Comparison of ENCODE assay signal across 21 mouse cellular contexts in genomic region chr6:142703441-142703930, GRCm38 (mm10). TPM values are rescaled to one million over a fixed set of nuclear protein-coding genes. Genes with fewer than 3 reads are reported as not detected.
DNase-seq lines count a peak whose midpoint lies in the region; ATAC-seq and TF ChIP-seq lines count a peak whose summit lies in the region.
"Had no signal": no experiment of that assay in that cellular context is flagged by ENCODE, and none has a peak within 500 bp of the region (broad histone marks: within the 10 kb centered on the region; RNA-seq: fewer than 3 reads in every experiment).

No protein-coding gene starts in this region.

- H3K9me3 ChIP-seq in heart, embryonic 13.5 days, result no peaks in the 10 kb centered on the region
- no peaks in the 10 kb centered on the region for H3K9me3 ChIP-seq in heart, embryonic 11.5 days (replicated peaks; ENCODE audit: control insufficient read depth, low read length)
- H3K9me3 ChIP-seq in lung, embryonic 16.5 days (ENCODE audit: control insufficient read depth, low read length), result no peaks in the 10 kb centered on the region
- H3K9me3 ChIP-seq in lung, postnatal 0 days (ENCODE audit: low read length), result no peaks in the 10 kb centered on the region
- H3K9me3 ChIP-seq in stomach, postnatal 0 days (ENCODE audit: control insufficient read depth, low read length), result no peaks in the 10 kb centered on the region
- H3K9me3 ChIP-seq: forebrain, embryonic 12.5 days; hindbrain, embryonic 15.5 days; limb, embryonic 10.5 days; stomach, embryonic 15.5 days had no signal

- peak; percentile 34 for DNase-seq in adrenal gland, adult 2 months
- DNase-seq in adrenal gland, adult 18-20 months (ENCODE audit: low spot score in 2 of 2), result no peak
- DNase-seq in lung, postnatal 0 days (ENCODE audit: low spot score), result no peak
- DNase-seq in stomach, postnatal 0 days (ENCODE audit: low spot score), result no peak
- DNase-seq in right cerebral cortex, postnatal 36 days (ENCODE audit: low spot score in 2 of 2), result no peak
- DNase-seq: lung, adult 2 months; midbrain, embryonic 14.5 days; thymus, postnatal 14 days had no signal

- ATAC-seq in heart, embryonic 13.5 days (ENCODE audit: extremely low read depth, insufficient number of reproducible peaks, low FRiP score, low TSS enrichment), result no peak
- no peak for ATAC-seq in heart, embryonic 11.5 days (replicated peaks; ENCODE audit: insufficient number of reproducible peaks, low FRiP score, low TSS enrichment)
- no peak for ATAC-seq in lung, embryonic 16.5 days (ENCODE audit: low read depth)
- no peak for ATAC-seq in lung, postnatal 0 days
- ATAC-seq in stomach, postnatal 0 days (ENCODE audit: low FRiP score, low TSS enrichment), result no peak
- ATAC-seq: intestine, postnatal 0 days had no signal

- no peak overlapping the region for H3K27ac ChIP-seq in heart, embryonic 13.5 days (replicated peaks)
- H3K27ac ChIP-seq in heart, embryonic 11.5 days (ENCODE audit: low read depth, low read length), result no peak overlapping the region
- no peak overlapping the region for H3K27ac ChIP-seq in lung, embryonic 16.5 days (ENCODE audit: low read length)
- H3K27ac ChIP-seq in lung, postnatal 0 days (ENCODE audit: low read length), result no peak overlapping the region
- H3K27ac ChIP-seq in stomach, postnatal 0 days (replicated peaks), result no peak overlapping the region
- H3K27ac ChIP-seq: forebrain, embryonic 12.5 days; hindbrain, embryonic 15.5 days; kidney, postnatal 0 days; limb, embryonic 10.5 days; stomach, embryonic 15.5 days had no signal

- TF ChIP-seq EP300 in lung, postnatal 0 days (IDR thresholded peaks at IDR 0.05), result no peak
- no peak for TF ChIP-seq EP300 in stomach, postnatal 0 days (optimal IDR thresholded peaks at IDR 0.05)

- peak overlapping the region; percentile 5; the same call in 1 of the 2 replicates for H3K4me2 ChIP-seq in heart, embryonic 13.5 days
- no peak overlapping the region for H3K4me2 ChIP-seq in heart, embryonic 11.5 days
- no peak overlapping the region for H3K4me2 ChIP-seq in lung, embryonic 16.5 days (ENCODE audit: low read depth, low read length)
- H3K4me2 ChIP-seq in lung, postnatal 0 days (replicated peaks; ENCODE audit: low read depth, low read length), result no peak overlapping the region
- H3K4me2 ChIP-seq in stomach, postnatal 0 days (replicated peaks; ENCODE audit: low read depth), result no peak overlapping the region
- H3K4me2 ChIP-seq: forebrain, embryonic 12.5 days; liver, embryonic 11.5 days; stomach, embryonic 15.5 days had no signal

- no peak overlapping the region for H3K9ac ChIP-seq in heart, embryonic 13.5 days
- H3K9ac ChIP-seq in heart, embryonic 11.5 days (ENCODE audit: low read depth, low read length), result no peak overlapping the region
- peak overlapping the region; percentile 3; the same call in 1 of the 2 replicates for H3K9ac ChIP-seq in lung, embryonic 16.5 days (ENCODE audit: low read length)
- H3K9ac ChIP-seq in lung, postnatal 0 days (replicated peaks; ENCODE audit: low read depth), result no peak overlapping the region
- H3K9ac ChIP-seq in stomach, postnatal 0 days (ENCODE audit: low read length), result 0 out of 2 replicates have a peak overlapping the region, but pooled peaks have one; percentile 1
- H3K9ac ChIP-seq: forebrain, embryonic 12.5 days; hindbrain, embryonic 15.5 days; stomach, embryonic 15.5 days had no signal

- no peaks in the 10 kb centered on the region for H3K27me3 ChIP-seq in heart, embryonic 13.5 days (replicated peaks)
- no peaks in the 10 kb centered on the region for H3K27me3 ChIP-seq in heart, embryonic 11.5 days (ENCODE audit: control insufficient read depth, insufficient read depth, low read length)
- H3K27me3 ChIP-seq in lung, embryonic 16.5 days (ENCODE audit: control insufficient read depth, insufficient read depth, low read depth, low read length), result no peaks in the 10 kb centered on the region
- H3K27me3 ChIP-seq in lung, postnatal 0 days (replicated peaks; ENCODE audit: insufficient read depth, low read length), result no peaks in the 10 kb centered on the region
- no peaks in the 10 kb centered on the region for H3K27me3 ChIP-seq in stomach, postnatal 0 days (ENCODE audit: control insufficient read depth, insufficient read depth, low read length)
- H3K27me3 ChIP-seq: stomach, embryonic 15.5 days had no signal

- WGBS in heart, embryonic 13.5 days, result 43% methylated on average over 11 of the region's 11 CpGs
- WGBS in heart, embryonic 11.5 days (ENCODE audit: insufficient replicate concordance), result 49% methylated on average over 11 of the region's 11 CpGs
- 46% methylated on average over 11 of the region's 11 CpGs for WGBS in lung, embryonic 16.5 days
- 47% methylated on average over 11 of the region's 11 CpGs for WGBS in lung, postnatal 0 days
- 53% methylated on average over 11 of the region's 11 CpGs for WGBS in stomach, postnatal 0 days

- TF ChIP-seq CTCF in lung, postnatal 0 days (IDR thresholded peaks at IDR 0.05), result no peak
- TF ChIP-seq CTCF in stomach, postnatal 0 days (IDR thresholded peaks at IDR 0.05; ENCODE audit: low read depth), result no peak

- H3K4me1 ChIP-seq in heart, embryonic 13.5 days, result peaks cover 52% of the 10 kb centered on the region
- peaks cover 19% of the 10 kb centered on the region for H3K4me1 ChIP-seq in heart, embryonic 11.5 days (ENCODE audit: control insufficient read depth, insufficient read depth, low read length)
- peaks cover 8% of the 10 kb centered on the region for H3K4me1 ChIP-seq in lung, embryonic 16.5 days (replicated peaks; ENCODE audit: control insufficient read depth, insufficient read depth, low read length)
- H3K4me1 ChIP-seq in lung, postnatal 0 days (ENCODE audit: insufficient read depth, low read depth, low read length), result no peaks in the 10 kb centered on the region
- H3K4me1 ChIP-seq in stomach, postnatal 0 days (replicated peaks; ENCODE audit: control insufficient read depth, insufficient read depth), result no peaks in the 10 kb centered on the region

- H3K36me3 ChIP-seq in heart, embryonic 13.5 days, result no peaks in the 10 kb centered on the region
- no peaks in the 10 kb centered on the region for H3K36me3 ChIP-seq in heart, embryonic 11.5 days (ENCODE audit: control insufficient read depth, insufficient read depth, low read length)
- H3K36me3 ChIP-seq in lung, embryonic 16.5 days (ENCODE audit: control insufficient read depth, insufficient read depth, low read length), result no peaks in the 10 kb centered on the region
- H3K36me3 ChIP-seq in lung, postnatal 0 days (ENCODE audit: insufficient read depth, low read length), result no peaks in the 10 kb centered on the region
- H3K36me3 ChIP-seq in stomach, postnatal 0 days (ENCODE audit: control insufficient read depth, insufficient read depth, low read length), result no peaks in the 10 kb centered on the region
- H3K36me3 ChIP-seq: forebrain, embryonic 12.5 days; hindbrain, embryonic 15.5 days; limb, embryonic 10.5 days; stomach, embryonic 15.5 days had no signal

- no peak overlapping the region for H3K4me3 ChIP-seq in heart, embryonic 13.5 days
- no peak overlapping the region for H3K4me3 ChIP-seq in heart, embryonic 11.5 days (ENCODE audit: low read depth, low read length)
- no peak overlapping the region for H3K4me3 ChIP-seq in lung, embryonic 16.5 days (ENCODE audit: low read length)
- no peak overlapping the region for H3K4me3 ChIP-seq in lung, postnatal 0 days (ENCODE audit: low read depth, low read length)
- no peak overlapping the region for H3K4me3 ChIP-seq in stomach, postnatal 0 days (ENCODE audit: low read depth, low read length)
- H3K4me3 ChIP-seq: forebrain, embryonic 12.5 days; hindbrain, embryonic 15.5 days; limb, embryonic 10.5 days; stomach, embryonic 15.5 days had no signal

RNA-seq across cellular contexts. Expression of gene Abcc9, which starts 1.4 kb away (rescaled TPM):
- total RNA-seq in adrenal gland, adult 2 months (2021), result 10 to 100 TPM; 13.7 to 17.3 TPM
- 1.9 and 3.1 TPM in 2 replicates for polyA plus RNA-seq in adrenal gland, adult 2 months (2012; rRNA removed)
- total RNA-seq in adrenal gland, adult 18-20 months (2021), result 10 to 100 TPM; 13.3 to 14.0 TPM
- polyA plus RNA-seq in heart, embryonic 13.5 days (2015; fragmentation: Nextera tagmentation; extraction: Ambion mirVana), result 12.8 and 13.3 TPM in 2 replicates
- 21.1 and 21.6 TPM in 2 replicates for polyA plus RNA-seq in heart, embryonic 11.5 days (2014; fragmentation: Nextera tagmentation; extraction: Ambion mirVana)
- polyA plus RNA-seq in lung, embryonic 16.5 days (2015; fragmentation: Nextera tagmentation; extraction: Ambion mirVana), result 5.8 TPM in 2 replicates
- 2.0 and 2.4 TPM in 2 replicates for polyA plus RNA-seq in lung, postnatal 0 days (2015; fragmentation: Nextera tagmentation; extraction: Ambion mirVana)
- polyA plus RNA-seq in stomach, postnatal 0 days (2015; fragmentation: Nextera tagmentation; extraction: Ambion mirVana), result 4.6 and 5.8 TPM in 2 replicates
- total RNA-seq: megakaryocyte progenitor cell, adult 5-6 weeks; MEL; neutrophil, adult 5-6 weeks had no signal

RNA-seq across cellular contexts. Expression of gene Cmas, which starts 53.0 kb away (rescaled TPM):
- 10 to 100 TPM; 30.5 to 30.8 TPM for total RNA-seq in adrenal gland, adult 2 months (2021)
- polyA plus RNA-seq in adrenal gland, adult 2 months (2012; rRNA removed), result 4.4 and 11.0 TPM in 2 replicates
- total RNA-seq in adrenal gland, adult 18-20 months (2021), result 10 to 100 TPM; 27.1 to 29.9 TPM
- 90.9 and 97.5 TPM in 2 replicates for polyA plus RNA-seq in heart, embryonic 13.5 days (2015; fragmentation: Nextera tagmentation; extraction: Ambion mirVana)
- polyA plus RNA-seq in heart, embryonic 11.5 days (2014; fragmentation: Nextera tagmentation; extraction: Ambion mirVana), result 117 and 126 TPM in 2 replicates
- 61.7 and 65.1 TPM in 2 replicates for polyA plus RNA-seq in lung, embryonic 16.5 days (2015; fragmentation: Nextera tagmentation; extraction: Ambion mirVana)
- 53.5 and 53.6 TPM in 2 replicates for polyA plus RNA-seq in lung, postnatal 0 days (2015; fragmentation: Nextera tagmentation; extraction: Ambion mirVana)
- polyA plus RNA-seq in stomach, postnatal 0 days (2015; fragmentation: Nextera tagmentation; extraction: Ambion mirVana), result 79.5 and 80.7 TPM in 2 replicates

Comparison
In these comparisons a context has a peak if more than half of its experiments do, and no peak if none do; other contexts are left out.
1. H3K9ac ChIP-seq: peak in lung, embryonic 16.5 days (single experiment) and stomach, postnatal 0 days (single experiment); none in heart, embryonic 13.5 days (single experiment), heart, embryonic 11.5 days (single experiment) and lung, postnatal 0 days (single experiment).